In genomic region chr4:134681819-134682218, GRCm38 (mm10) we compare ENCODE assay signal across 18 mouse cellular contexts. TPM values are rescaled to one million over a fixed set of nuclear protein-coding genes. Genes with fewer than 3 reads are reported as not detected.
DNase-seq lines count a peak whose midpoint lies in the region; ATAC-seq and TF ChIP-seq lines count a peak whose summit lies in the region.
"Had no signal": no experiment of that assay in that cellular context is flagged by ENCODE, and none has a peak within 500 bp of the region (broad histone marks: within the 10 kb centered on the region; RNA-seq: fewer than 3 reads in every experiment).

No protein-coding gene starts in this region.

- H3K4me3 ChIP-seq in kidney, postnatal 0 days (replicated peaks; ENCODE audit: low read depth, low read length) = no peak overlapping the region
- no peak overlapping the region for H3K4me3 ChIP-seq in midbrain, embryonic 11.5 days (ENCODE audit: low read depth, low read length)
- no peak overlapping the region for H3K4me3 ChIP-seq in midbrain, embryonic 13.5 days (replicated peaks)
- H3K4me3 ChIP-seq in ES-E14 (ENCODE audit: insufficient read depth in 1 of 2, low read depth in 1 of 2, low read length in 2 of 2, poor library complexity in 1 of 2, severe bottlenecking in 1 of 2) = no peak overlapping the region
- H3K4me3 ChIP-seq in cortical plate, adult 2 months (ENCODE audit: insufficient read depth, low read length) = no peak overlapping the region
- H3K4me3 ChIP-seq: forebrain, embryonic 15.5 days; hindbrain, embryonic 12.5 days; intestine, embryonic 15.5 days had no signal

- in situ Hi-C loops in ES-E14 (cut with MboI; ENCODE audit: low sequenced_read_pairs in 2 of 2, unreplicated experiment in 2 of 2) = no loop called here

- ATAC-seq in kidney, postnatal 0 days (replicated peaks; ENCODE audit: low FRiP score, low read depth) = 0 out of 2 replicates have a peak, but pooled peaks have one; percentile 6
- ATAC-seq in midbrain, embryonic 11.5 days (ENCODE audit: low FRiP score) = no peak
- ATAC-seq in midbrain, embryonic 13.5 days = no peak
- ATAC-seq: forebrain, embryonic 15.5 days; intestine, embryonic 15.5 days had no signal

- peak; percentile 37; the same call in 1 of the 2 replicates for TF ChIP-seq CTCF in kidney, postnatal 0 days (IDR thresholded peaks at IDR 0.05; ENCODE audit: low read depth)
- TF ChIP-seq CTCF in cortical plate, adult 2 months (IDR thresholded peaks at IDR 0.05; ENCODE audit: extremely low read depth, insufficient read depth, low read length) = peak; percentile 7; the same call in 1 of the 2 replicates

- DNase-seq in kidney, postnatal 0 days (ENCODE audit: low spot score) = no peak
- DNase-seq in kidney, adult 8-10 months = no peak
- DNase-seq in midbrain, embryonic 11.5 days (ENCODE audit: low spot score, missing footprints) = peak; percentile 56
- DNase-seq in ES-E14 (ENCODE audit: low read depth, low spot score) = no peak
- no peak for DNase-seq in adrenal gland, postnatal 36 days
- no peak for DNase-seq in kidney, postnatal 36 days
- DNase-seq: cerebellum, postnatal 36 days; gastrocnemius, postnatal 14 days; kidney, postnatal 14 days; layer of hippocampus, adult 9-11 months; liver; thymus, adult 18-20 months had no signal

- no peaks in the 10 kb centered on the region for H3K27me3 ChIP-seq in kidney, postnatal 0 days (ENCODE audit: insufficient read depth, low read length)
- H3K27me3 ChIP-seq in midbrain, embryonic 11.5 days (ENCODE audit: control insufficient read depth, insufficient read depth, low read length) = no peaks in the 10 kb centered on the region
- H3K27me3 ChIP-seq in midbrain, embryonic 13.5 days = no peaks in the 10 kb centered on the region
- H3K27me3 ChIP-seq: forebrain, embryonic 15.5 days; intestine, embryonic 15.5 days; Patski had no signal

- 92% methylated on average over 7 of the region's 7 CpGs for WGBS in kidney, postnatal 0 days
- WGBS in midbrain, embryonic 11.5 days = 88% methylated on average over 7 of the region's 7 CpGs
- 86% methylated on average over 7 of the region's 7 CpGs for whole genome bisulfite sequencing in midbrain, embryonic 13.5 days

- no peak overlapping the region for H3K9ac ChIP-seq in kidney, postnatal 0 days (ENCODE audit: low read depth, low read length)
- H3K9ac ChIP-seq in midbrain, embryonic 11.5 days (ENCODE audit: low read length) = no peak overlapping the region
- H3K9ac ChIP-seq in midbrain, embryonic 13.5 days (replicated peaks) = no peak overlapping the region
- no peak overlapping the region for H3K9ac ChIP-seq in ES-E14 (ENCODE audit: insufficient read depth, low read depth, low read length, poor library complexity, severe bottlenecking)
- H3K9ac ChIP-seq: forebrain, embryonic 15.5 days; hindbrain, embryonic 12.5 days; intestine, embryonic 15.5 days had no signal

- H3K36me3 ChIP-seq in kidney, postnatal 0 days (ENCODE audit: insufficient read depth, low read length) = no peaks in the 10 kb centered on the region
- H3K36me3 ChIP-seq in midbrain, embryonic 11.5 days (ENCODE audit: control insufficient read depth, insufficient read depth, low read length) = no peaks in the 10 kb centered on the region
- H3K36me3 ChIP-seq in midbrain, embryonic 13.5 days = no peaks in the 10 kb centered on the region
- no peaks in the 10 kb centered on the region for H3K36me3 ChIP-seq in ES-E14 (ENCODE audit: control insufficient read depth, insufficient read depth, low read length, poor library complexity, severe bottlenecking)
- H3K36me3 ChIP-seq: forebrain, embryonic 15.5 days; hindbrain, embryonic 12.5 days; intestine, embryonic 15.5 days had no signal

- no peak overlapping the region for H3K4me2 ChIP-seq in kidney, postnatal 0 days (ENCODE audit: low read length)
- H3K4me2 ChIP-seq in midbrain, embryonic 11.5 days = no peak overlapping the region
- H3K4me2 ChIP-seq in midbrain, embryonic 13.5 days (replicated peaks) = no peak overlapping the region
- H3K4me2 ChIP-seq: forebrain, embryonic 15.5 days; hindbrain, embryonic 12.5 days; intestine, embryonic 15.5 days had no signal

- H3K9me3 ChIP-seq in kidney, postnatal 0 days (replicated peaks; ENCODE audit: low read length) = no peaks in the 10 kb centered on the region
- no peaks in the 10 kb centered on the region; the same call in 1 of the 2 replicates for H3K9me3 ChIP-seq in midbrain, embryonic 11.5 days (ENCODE audit: control insufficient read depth, low read length)
- H3K9me3 ChIP-seq in midbrain, embryonic 13.5 days = 0 out of 2 replicates have a peak, but pooled peaks cover 6% of the 10 kb centered on the region
- H3K9me3 ChIP-seq in ES-E14 (ENCODE audit: control insufficient read depth, insufficient read depth, low read depth, low read length) = no peaks in the 10 kb centered on the region
- H3K9me3 ChIP-seq: forebrain, embryonic 15.5 days; intestine, embryonic 15.5 days had no signal

- peaks cover 12% of the 10 kb centered on the region for H3K4me1 ChIP-seq in kidney, postnatal 0 days (replicated peaks; ENCODE audit: insufficient read depth, low read length)
- peaks cover 12% of the 10 kb centered on the region for H3K4me1 ChIP-seq in midbrain, embryonic 11.5 days (ENCODE audit: control insufficient read depth, insufficient read depth, low read length)
- H3K4me1 ChIP-seq in midbrain, embryonic 13.5 days (replicated peaks) = peaks cover 37% of the 10 kb centered on the region
- peaks cover 2 to 19% of the 10 kb centered on the region in 2 experiments; a peak in 1 of 4 replicates for H3K4me1 ChIP-seq in ES-E14 (ENCODE audit: control insufficient read depth in 2 of 2, insufficient read depth in 2 of 2, low read length in 2 of 2, poor library complexity in 1 of 2)
- peaks cover 16% of the 10 kb centered on the region for H3K4me1 ChIP-seq in cortical plate, adult 2 months (ENCODE audit: control insufficient read depth, insufficient read depth, low read length)

- no peak overlapping the region for H3K27ac ChIP-seq in kidney, postnatal 0 days
- no peak overlapping the region for H3K27ac ChIP-seq in midbrain, embryonic 11.5 days (ENCODE audit: low read depth, low read length)
- no peak overlapping the region for H3K27ac ChIP-seq in midbrain, embryonic 13.5 days
- H3K27ac ChIP-seq in ES-E14 (ENCODE audit: insufficient read depth, low read depth, low read length, poor library complexity, severe bottlenecking) = no peak overlapping the region
- no peak overlapping the region for H3K27ac ChIP-seq in cortical plate, adult 2 months (ENCODE audit: insufficient read depth, low read length)
- H3K27ac ChIP-seq: forebrain, embryonic 15.5 days had no signal

- no peak for TF ChIP-seq POLR2A in cortical plate, adult 2 months (IDR thresholded peaks at IDR 0.05; ENCODE audit: extremely low read depth, insufficient read depth, low read length)

TF ChIP-seq in ES-E14, 5 proteins besides CTCF, POLR2A, EP300 and RAD21:
- TF ChIP-seq ZC3H11A (IDR thresholded peaks at IDR 0.05; ENCODE audit: borderline replicate concordance, low read depth, low read length) = peak; percentile 71; the same call in 1 of the 2 replicates
- TF ChIP-seq CHD2 (IDR thresholded peaks at IDR 0.05; ENCODE audit: low read depth, low read length) = no peak
- no peak for TF ChIP-seq HCFC1 (IDR thresholded peaks at IDR 0.05; ENCODE audit: borderline replicate concordance, insufficient read depth, low read length)
- TF ChIP-seq MAFK (IDR thresholded peaks at IDR 0.05; ENCODE audit: insufficient read depth, low read depth, low read length) = no peak

RNA-seq across cellular contexts. Expression of gene Man1c1, which starts 22.3 kb away (rescaled TPM):
- polyA plus RNA-seq in kidney, postnatal 0 days (2015; fragmentation: Nextera tagmentation; extraction: Ambion mirVana) = 3.2 and 3.4 TPM in 2 replicates
- polyA plus RNA-seq in midbrain, embryonic 11.5 days (2014; fragmentation: Nextera tagmentation; extraction: Ambion mirVana) = 3.1 and 3.2 TPM in 2 replicates
- polyA plus RNA-seq in midbrain, embryonic 13.5 days (2015; fragmentation: Nextera tagmentation; extraction: Ambion mirVana) = 1.9 and 2.4 TPM in 2 replicates
- 5.9 and 6.1 TPM in 2 replicates for total RNA-seq in ES-E14 (2012; rRNA removed)
- 18.9 and 20.5 TPM in 2 replicates for polyA plus RNA-seq in cortical plate, adult 2 months (2012; rRNA removed)
- total RNA-seq in adrenal gland, postnatal 36 days (2021) = 10 to 100 TPM; 18.5 to 24.7 TPM
